Mouse (Mus musculus) spleen, adult 2 months (tissue): ENCODE data around the gene Kalrn. TPM values are rescaled to one million over a fixed set of nuclear protein-coding genes. Genes with fewer than 3 reads are reported as not detected.

ENCODE experiments used
- DNase-seq, 2 experiments: peaks; one replicate each; pipeline versions ENCODE4 v3.0.0 to v3.0.0-alpha.2; 2012 to 2021; ENCODE audit warnings: low spot score in 2 of 2, low read depth in 1 of 2
- H3K27ac ChIP-seq: fragments of 200-500 bp; 2 replicates; pipeline ENCODE4 v1.5.1; 2012; ENCODE audit warnings: low read length, inconsistent platforms; ENCODE audit not compliant: insufficient read depth
- H3K27me3 ChIP-seq: fragments of 200-500 bp; 2 replicates; pipeline ENCODE4 v1.6.1; 2012; ENCODE audit warnings: mild to moderate bottlenecking, moderate library complexity, low read length, inconsistent platforms; ENCODE audit not compliant: control insufficient read depth, insufficient read depth
- H3K36me3 ChIP-seq: fragments of 200-500 bp; 2 replicates; pipeline ENCODE4 v1.6.1; 2012; ENCODE audit warnings: mild to moderate bottlenecking, low read length, inconsistent platforms; ENCODE audit not compliant: control insufficient read depth, insufficient read depth
- H3K4me1 ChIP-seq: fragments of 200-500 bp; 2 replicates; pipeline ENCODE4 v1.6.1; 2011; ENCODE audit warnings: inconsistent platforms; ENCODE audit not compliant: control insufficient read depth, insufficient read depth, insufficient read length
- H3K4me3 ChIP-seq: fragments of 200-500 bp; 2 replicates; pipeline ENCODE4 v1.5.1; 2011; ENCODE audit warnings: mild to moderate bottlenecking, inconsistent platforms; ENCODE audit not compliant: insufficient read depth, insufficient read length; ENCODE audit errors: extremely low read depth
- CTCF ChIP-seq: fragments of 200-500 bp; IDR thresholded peaks from 2 replicates; pipeline ENCODE4 v1.5.1; 2011; ENCODE audit warnings: mild to moderate bottlenecking, inconsistent platforms; ENCODE audit not compliant: insufficient read depth, insufficient read length, insufficient replicate concordance; ENCODE audit errors: extremely low read depth
- POLR2A ChIP-seq: fragments of 200-500 bp; IDR thresholded peaks from 2 replicates; pipeline ENCODE4 v1.6.1; 2011; ENCODE audit warnings: low read depth, low read length, inconsistent platforms
- whole genome bisulfite sequencing: fragments of 180-500 bp; shearing (Covaris S2); methylation state at CpG from one replicate; pipeline ENCODE4 v1.1.7; 2018; 5-methylcytosine and 5-hydroxymethylcytosine counted together
- polyA plus RNA-seq: library from polyadenylated mRNA; depleted of rRNA; stranded (reverse); fragments of >200 nt; gene quantifications from 2 replicates; pipeline ENCODE4 v1.2.3, GENCODE M21; 2012

Gene Kalrn
- polyA plus RNA-seq, 1 experiment, result 7.6 TPM

DNA sequence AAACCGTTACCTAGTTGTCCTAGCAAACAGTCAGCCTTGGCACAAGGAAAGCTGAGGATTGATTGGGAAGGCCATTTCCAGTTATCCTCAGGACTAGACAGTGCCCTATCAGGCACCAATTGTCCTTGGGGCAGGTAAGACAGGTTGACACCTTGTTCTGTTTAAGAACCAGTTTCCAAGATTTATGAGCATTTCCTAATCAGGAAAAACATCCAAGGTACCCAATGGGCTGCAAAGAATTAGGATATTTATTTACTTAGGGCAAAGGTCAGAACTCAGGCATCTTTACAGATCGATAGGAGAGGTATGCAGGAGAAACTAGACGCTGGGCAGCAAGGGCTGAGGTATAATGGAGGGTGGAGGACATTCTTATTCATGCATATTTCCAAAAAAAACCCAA is 503.9 kb downstream of the Kalrn start:
- TF ChIP-seq CTCF, result no peak
- TF ChIP-seq POLR2A, result no peak

GRCm38 (mm10) chr16:34066922-34067321 is 506.4 kb downstream of the Kalrn start:
- DNase-seq, result no peak
- Histone ChIP-seq H3K27me3 (no peaks in the 10 kb centered on the region), H3K4me1 (no peaks in the 10 kb centered on the region), H3K27ac (no peak overlapping the region), H3K36me3 (no peaks in the 10 kb centered on the region), H3K4me3 (no peak overlapping the region)
- TF ChIP-seq CTCF (no peak), POLR2A (no peak)

More for the DNA sequence above, 503.9 kb downstream of the Kalrn start:
- Histone ChIP-seq H3K4me1 (no peaks in the 10 kb centered on the region), H3K27me3 (no peaks in the 10 kb centered on the region), H3K36me3 (no peaks in the 10 kb centered on the region), H3K27ac (no peak overlapping the region), H3K4me3 (no peak overlapping the region)
- 89% methylated on average over 3 of the region's 3 CpGs for WGBS
- DNase-seq, result no peak

DNA sequence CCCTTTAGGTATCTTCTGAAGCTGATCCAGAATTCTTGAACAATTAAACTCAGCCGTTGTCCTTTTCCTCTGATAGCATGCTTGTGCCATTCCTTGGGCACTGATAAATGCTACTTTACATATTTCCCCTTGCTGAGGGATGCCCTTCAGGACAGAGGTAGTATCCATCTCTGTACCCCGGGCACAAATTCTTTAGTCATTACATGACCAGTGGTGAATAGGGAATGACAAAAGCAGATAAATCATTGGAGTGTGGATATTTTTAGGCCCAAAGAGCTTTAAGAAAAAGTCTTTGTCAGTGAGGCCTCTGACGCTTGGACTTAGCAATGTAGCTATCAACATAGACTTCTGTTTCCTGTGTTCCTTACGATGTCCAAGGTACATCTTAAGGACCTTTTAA is 507.0 kb downstream of the Kalrn start:
- no peak for DNase-seq
- H3K27ac ChIP-seq, result no peak overlapping the region
- no peaks in the 10 kb centered on the region for H3K4me1 ChIP-seq
- TF ChIP-seq POLR2A (no peak), CTCF (no peak)
- no peak overlapping the region for H3K4me3 ChIP-seq
- no peaks in the 10 kb centered on the region for H3K27me3 ChIP-seq
- H3K36me3 ChIP-seq, result no peaks in the 10 kb centered on the region
- WGBS, result 82% methylated on average over 4 of the region's 4 CpGs

DNA sequence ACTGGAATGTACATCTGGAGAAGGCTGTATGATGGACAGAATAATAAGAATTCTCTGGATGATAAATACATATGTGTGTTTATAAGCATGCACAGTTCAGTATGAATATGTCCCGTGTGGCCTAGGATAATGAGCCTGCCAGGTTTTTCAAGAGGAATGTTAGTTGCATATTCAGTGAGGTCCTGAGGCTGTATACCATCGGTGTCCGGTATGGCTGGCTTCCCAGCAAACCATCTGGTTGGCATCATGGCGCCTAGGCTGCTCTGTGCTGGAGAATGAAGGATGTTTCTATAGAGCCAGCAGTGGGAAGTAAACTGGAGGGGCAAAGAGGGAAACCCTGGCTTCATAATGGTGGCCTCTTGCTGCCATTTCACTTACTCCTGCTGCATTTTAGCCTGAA is 510.0 kb downstream of the Kalrn start:
- Histone ChIP-seq H3K4me1 (no peaks in the 10 kb centered on the region), H3K27me3 (no peaks in the 10 kb centered on the region), H3K4me3 (no peak overlapping the region), H3K27ac (no peak overlapping the region), H3K36me3 (no peaks in the 10 kb centered on the region)
- DNase-seq, result no peak
- WGBS, result 93% methylated on average over 4 of the region's 4 CpGs
- TF ChIP-seq CTCF (no peak), POLR2A (no peak)

- no peak overlapping the region for H3K27ac ChIP-seq
- TF ChIP-seq CTCF, result no peak
- TF ChIP-seq POLR2A, result no peak
- no peaks in the 10 kb centered on the region for H3K4me1 ChIP-seq
- no peak for DNase-seq
- no peaks in the 10 kb centered on the region for H3K36me3 ChIP-seq
- H3K27me3 ChIP-seq, result no peaks in the 10 kb centered on the region
- WGBS, result 90% methylated on average over 1 of the region's 1 CpGs
- no peak overlapping the region for H3K4me3 ChIP-seq
Observed at GRCm38 (mm10) chr16:34061661-34062060, 511.7 kb downstream of the Kalrn start.

- H3K4me3 ChIP-seq, result no peak overlapping the region
- no peaks in the 10 kb centered on the region for H3K4me1 ChIP-seq
- H3K36me3 ChIP-seq, result no peaks in the 10 kb centered on the region
Observed at GRCm38 (mm10) chr16:34058611-34059010, 514.7 kb downstream of the Kalrn start.

GRCm38 (mm10) chr16:34057464-34057863 is 515.9 kb downstream of the Kalrn start:
- Histone ChIP-seq H3K36me3 (no peaks in the 10 kb centered on the region), H3K4me3 (no peak overlapping the region), H3K4me1 (no peaks in the 10 kb centered on the region), H3K27ac (no peak overlapping the region), H3K27me3 (no peaks in the 10 kb centered on the region)
- no peak for DNase-seq
- WGBS, result 87% methylated on average over 5 of the region's 5 CpGs
- TF ChIP-seq POLR2A (no peak), CTCF (no peak)

More at GRCm38 (mm10) chr16:34058611-34059010, 514.7 kb downstream of the Kalrn start:
- DNase-seq, result no peak
- TF ChIP-seq POLR2A (no peak), CTCF (no peak)
- H3K27ac ChIP-seq, result no peak overlapping the region
- 89% methylated on average over 3 of the region's 3 CpGs for WGBS
- no peaks in the 10 kb centered on the region for H3K27me3 ChIP-seq
